Mouse (Mus musculus) thymus, adult 2 months (tissue): Measurements from ENCODE around the gene Cadm4. TPM values are rescaled to one million over a fixed set of nuclear protein-coding genes. Genes with fewer than 3 reads are reported as not detected.

Experiments
- DNase-seq: peaks from one replicate; pipeline ENCODE4 v3.0.0; 2021
- H3K27ac ChIP-seq: fragments of 200-500 bp; 2 replicates; pipeline ENCODE4 v1.5.1; 2012; ENCODE audit warnings: low read length, control low read depth; ENCODE audit not compliant: control insufficient read depth, insufficient read depth
- H3K27me3 ChIP-seq: fragments of 200-500 bp; 2 replicates; pipeline ENCODE4 v1.6.1; 2012; ENCODE audit warnings: mild to moderate bottlenecking, low read length, moderate library complexity, mixed read lengths; ENCODE audit not compliant: control insufficient read depth, insufficient read depth
- H3K36me3 ChIP-seq: fragments of 200-500 bp; 2 replicates; pipeline ENCODE4 v1.6.1; 2012; ENCODE audit warnings: mild to moderate bottlenecking, low read length, moderate library complexity; ENCODE audit not compliant: control insufficient read depth, insufficient read depth
- H3K4me1 ChIP-seq: fragments of 200-500 bp; replicated peaks from 2 replicates; pipeline ENCODE4 v1.6.1; 2012; ENCODE audit warnings: low read length; ENCODE audit not compliant: control insufficient read depth, insufficient read depth
- H3K4me3 ChIP-seq: fragments of 200-500 bp; 2 replicates; pipeline ENCODE4 v1.5.1; 2012; ENCODE audit warnings: mild to moderate bottlenecking, low read length, control low read depth, moderate library complexity; ENCODE audit not compliant: control insufficient read depth, insufficient read depth
- CTCF ChIP-seq: fragments of 200-500 bp; IDR thresholded peaks from 2 replicates; pipeline ENCODE4 v1.5.1; 2012; ENCODE audit warnings: mild to moderate bottlenecking, control low read depth, low read length, moderate library complexity, borderline replicate concordance; ENCODE audit not compliant: control insufficient read depth, poor library complexity, insufficient read depth; ENCODE audit errors: extremely low read depth
- POLR2A ChIP-seq: fragments of 200-500 bp; IDR thresholded peaks from 2 replicates; pipeline ENCODE4 v1.6.1; 2012; ENCODE audit warnings: mild to moderate bottlenecking, low read length, control low read depth, moderate library complexity; ENCODE audit not compliant: control insufficient read depth, poor library complexity, insufficient read depth; ENCODE audit errors: extremely low read depth
- WGBS: fragments of 180-500 bp; shearing (Covaris S2); methylation state at CpG from one replicate; pipeline ENCODE4 v1.1.7; 2018; 5-methylcytosine and 5-hydroxymethylcytosine counted together
- polyA plus RNA-seq: library from polyadenylated mRNA; depleted of rRNA; stranded (reverse); fragments of >200 nt; gene quantifications from 2 replicates; pipeline ENCODE4 v1.2.3, GENCODE M21; 2012

The Cadm4 gene
- polyA plus RNA-seq, 1 experiment, result 6.4 TPM

- H3K27ac ChIP-seq, result no peak overlapping the region
- WGBS, result 71% methylated on average over 10 of the region's 10 CpGs
- no peaks in the 10 kb centered on the region for H3K36me3 ChIP-seq
- H3K27me3 ChIP-seq, result no peaks in the 10 kb centered on the region
- no peak overlapping the region for H3K4me3 ChIP-seq
- DNase-seq, result peak; percentile 68
- no peaks in the 10 kb centered on the region for H3K4me1 ChIP-seq
- no peak for TF ChIP-seq POLR2A
- TF ChIP-seq CTCF, result peak; percentile 71; the same call in 1 of the 2 replicates
These were observed 7.8 kb upstream of the Cadm4 start for GRCm38 (mm10) chr7:24473913-24474529.

GRCm38 (mm10) chr7:24474811-24475506 lies 6.9 kb upstream of the Cadm4 start:
- Histone ChIP-seq H3K27me3 (no peaks in the 10 kb centered on the region), H3K27ac (no peak overlapping the region), H3K36me3 (no peaks in the 10 kb centered on the region), H3K4me3 (no peak overlapping the region), H3K4me1 (no peaks in the 10 kb centered on the region)
- no peak for DNase-seq
- 0 out of 2 replicates have a peak, but pooled peaks have one; percentile 25 for TF ChIP-seq CTCF
- TF ChIP-seq POLR2A, result no peak
- WGBS, result 94% methylated on average over 21 of the region's 21 CpGs

GRCm38 (mm10) chr7:24476338-24476737 lies 5.5 kb upstream of the Cadm4 start:
- Histone ChIP-seq H3K4me1 (peaks cover 3% of the 10 kb centered on the region), H3K36me3 (no peaks in the 10 kb centered on the region), H3K27ac (no peak overlapping the region), H3K27me3 (peaks cover 1% of the 10 kb centered on the region; the same call in 1 of the 2 replicates), H3K4me3 (no peak overlapping the region)
- no peak for TF ChIP-seq CTCF
- no peak for TF ChIP-seq POLR2A
- 95% methylated on average over 8 of the region's 8 CpGs for WGBS
- DNase-seq, result no peak

GRCm38 (mm10) chr7:24476856-24477255 lies 5.0 kb upstream of the Cadm4 start:
- H3K4me3 ChIP-seq, result no peak overlapping the region
- DNase-seq, result no peak
- no peaks in the 10 kb centered on the region for H3K36me3 ChIP-seq
- H3K4me1 ChIP-seq, result peaks cover 7% of the 10 kb centered on the region
- TF ChIP-seq CTCF (no peak), POLR2A (no peak)
- 95% methylated on average over 7 of the region's 7 CpGs for WGBS
- H3K27me3 ChIP-seq, result peaks cover 5% of the 10 kb centered on the region; the same call in 1 of the 2 replicates
- no peak overlapping the region for H3K27ac ChIP-seq

- TF ChIP-seq CTCF, result no peak
- no peak for TF ChIP-seq POLR2A
- WGBS, result 94% methylated on average over 5 of the region's 5 CpGs
These were observed 2.9 kb upstream of the Cadm4 start for GRCm38 (mm10) chr7:24478911-24479310.

GRCm38 (mm10) chr7:24479685-24480084 lies 2.1 kb upstream of the Cadm4 start:
- Histone ChIP-seq H3K4me1 (peaks cover 7% of the 10 kb centered on the region), H3K36me3 (no peaks in the 10 kb centered on the region), H3K4me3 (no peak overlapping the region), H3K27me3 (peaks cover 11% of the 10 kb centered on the region; the same call in 1 of the 2 replicates), H3K27ac (no peak overlapping the region)
- DNase-seq, result no peak
- WGBS, result 97% methylated on average over 2 of the region's 2 CpGs
- no peak for TF ChIP-seq CTCF
- no peak for TF ChIP-seq POLR2A

More at GRCm38 (mm10) chr7:24478911-24479310, 2.9 kb upstream of the Cadm4 start:
- peaks cover 11% of the 10 kb centered on the region; the same call in 1 of the 2 replicates for H3K27me3 ChIP-seq
- no peaks in the 10 kb centered on the region for H3K36me3 ChIP-seq
- H3K4me1 ChIP-seq, result peaks cover 7% of the 10 kb centered on the region
- no peak overlapping the region for H3K27ac ChIP-seq
- H3K4me3 ChIP-seq, result no peak overlapping the region
- no peak for DNase-seq
